Mouse (Mus musculus): Measurements from ENCODE around the gene Adamts10. TPM values are rescaled to one million over a fixed set of nuclear protein-coding genes. Genes with fewer than 3 reads are reported as not detected.

The Adamts10 gene
- polyA plus RNA-seq, 2 experiments: 3.6 to 8.6 TPM

- Histone ChIP-seq H3K27ac (no peak overlapping the region), H3K36me3 (replicated peaks; ENCODE audit: control insufficient read depth, insufficient read depth, low read depth) (no peaks in the 10 kb centered on the region), H3K27me3 (ENCODE audit: control insufficient read depth, insufficient read depth, low read length) (no peaks in the 10 kb centered on the region), H3K9me3 (ENCODE audit: control insufficient read depth, low read length) (no peaks in the 10 kb centered on the region), H3K4me2 (ENCODE audit: low read depth) (no peak overlapping the region), H3K4me1 (replicated peaks; ENCODE audit: control insufficient read depth in 2 of 2, insufficient read depth in 2 of 2, low read length in 1 of 2) (no peaks in the 10 kb centered on the region), H3K9ac (replicated peaks) (no peak overlapping the region), H3K4me3 (ENCODE audit: insufficient read depth in 1 of 2, low read depth in 2 of 2, low read length in 2 of 2) (no peak overlapping the region)
- TF ChIP-seq CTCF (IDR thresholded peaks at IDR 0.05; ENCODE audit: low read depth) (no peak), EP300 (IDR thresholded peaks at IDR 0.05; ENCODE audit: low read depth) (no peak)
- DNase-seq (ENCODE audit: low read depth in 3 of 3, low spot score in 3 of 3) (no peak), ATAC-seq (ENCODE audit: insufficient read depth) (no peak)
- WGBS (ENCODE audit: insufficient replicate concordance): 26% methylated on average over 2 of the region's 2 CpGs
These were observed 11.3 kb upstream of the Adamts10 start for GRCm38 (mm10) chr17:33512441-33513415.

- DNase-seq (ENCODE audit: low read depth in 3 of 3, low spot score in 3 of 3): no peak
- no peak overlapping the region for H3K4me2 ChIP-seq (ENCODE audit: low read depth)
- no peaks in the 10 kb centered on the region for H3K36me3 ChIP-seq (replicated peaks; ENCODE audit: control insufficient read depth, insufficient read depth, low read depth)
- H3K9ac ChIP-seq (replicated peaks): no peak overlapping the region
- H3K27ac ChIP-seq: no peak overlapping the region
- no peaks in the 10 kb centered on the region for H3K27me3 ChIP-seq (ENCODE audit: control insufficient read depth, insufficient read depth, low read length)
- no peaks in the 10 kb centered on the region for H3K9me3 ChIP-seq (ENCODE audit: control insufficient read depth, low read length)
- H3K4me1 ChIP-seq (replicated peaks; ENCODE audit: control insufficient read depth in 2 of 2, insufficient read depth in 2 of 2, low read length in 1 of 2): no peaks in the 10 kb centered on the region
- TF ChIP-seq EP300 (IDR thresholded peaks at IDR 0.05; ENCODE audit: low read depth): no peak
- peak; percentile 58 for TF ChIP-seq CTCF (IDR thresholded peaks at IDR 0.05; ENCODE audit: low read depth)
- 67% methylated on average over 5 of the region's 5 CpGs for WGBS (ENCODE audit: insufficient replicate concordance)
- H3K4me3 ChIP-seq (ENCODE audit: insufficient read depth in 1 of 2, low read depth in 2 of 2, low read length in 2 of 2): no peak overlapping the region
- ATAC-seq (ENCODE audit: insufficient read depth): no peak
These were observed 10.1 kb upstream of the Adamts10 start for GRCm38 (mm10) chr17:33513874-33514273.

- TF ChIP-seq EP300 (IDR thresholded peaks at IDR 0.05; ENCODE audit: low read depth) (no peak), CTCF (IDR thresholded peaks at IDR 0.05; ENCODE audit: low read depth) (no peak)
- H3K27me3 ChIP-seq (ENCODE audit: control insufficient read depth, insufficient read depth, low read length): no peaks in the 10 kb centered on the region
- no peaks in the 10 kb centered on the region for H3K36me3 ChIP-seq (replicated peaks; ENCODE audit: control insufficient read depth, insufficient read depth, low read depth)
- WGBS (ENCODE audit: insufficient replicate concordance): 10% methylated on average over 1 of the region's 1 CpGs
- no peak overlapping the region for H3K9ac ChIP-seq (replicated peaks)
- no peak overlapping the region for H3K4me3 ChIP-seq (ENCODE audit: insufficient read depth in 1 of 2, low read depth in 2 of 2, low read length in 2 of 2)
- DNase-seq (ENCODE audit: low read depth in 3 of 3, low spot score in 3 of 3) (no peak), ATAC-seq (ENCODE audit: insufficient read depth) (no peak)
- peaks cover 0 to 5% of the 10 kb centered on the region in 2 experiments; a peak in 2 of 4 replicates for H3K4me1 ChIP-seq (replicated peaks; ENCODE audit: control insufficient read depth in 2 of 2, insufficient read depth in 2 of 2, low read length in 1 of 2)
- no peaks in the 10 kb centered on the region for H3K9me3 ChIP-seq (ENCODE audit: control insufficient read depth, low read length)
- no peak overlapping the region for H3K27ac ChIP-seq
- no peak overlapping the region for H3K4me2 ChIP-seq (ENCODE audit: low read depth)
These were observed 3.6 kb upstream of the Adamts10 start for GRCm38 (mm10) chr17:33520366-33520765.

- TF ChIP-seq EP300 (IDR thresholded peaks at IDR 0.05; ENCODE audit: low read depth) (no peak), CTCF (IDR thresholded peaks at IDR 0.05; ENCODE audit: low read depth) (no peak)
- Histone ChIP-seq H3K4me3 (ENCODE audit: insufficient read depth in 1 of 2, low read depth in 2 of 2, low read length in 2 of 2) (peak overlapping the region; percentile 27 to 57; a peak in 3 of 4 replicates), H3K9ac (replicated peaks) (no peak overlapping the region; the same call in 1 of the 2 replicates), H3K36me3 (replicated peaks; ENCODE audit: control insufficient read depth, insufficient read depth, low read depth) (no peaks in the 10 kb centered on the region), H3K27me3 (ENCODE audit: control insufficient read depth, insufficient read depth, low read length) (no peaks in the 10 kb centered on the region), H3K9me3 (ENCODE audit: control insufficient read depth, low read length) (no peaks in the 10 kb centered on the region), H3K4me1 (replicated peaks; ENCODE audit: control insufficient read depth in 2 of 2, insufficient read depth in 2 of 2, low read length in 1 of 2) (peaks cover 0 to 5% of the 10 kb centered on the region in 2 experiments; a peak in 2 of 4 replicates), H3K4me2 (ENCODE audit: low read depth) (peak overlapping the region; percentile 72), H3K27ac (no peak overlapping the region)
- 10% methylated on average over 12 of the region's 13 CpGs for WGBS (ENCODE audit: insufficient replicate concordance)
- ATAC-seq (ENCODE audit: insufficient read depth): peak; percentile 26; the same call in 1 of the 2 replicates
- no peak for DNase-seq (ENCODE audit: low read depth in 3 of 3, low spot score in 3 of 3)
These were observed 530 bp upstream of the Adamts10 start for GRCm38 (mm10) chr17:33523431-33523917.

GRCm38 (mm10) chr17:33524806-33525373 is 886 bp downstream of the Adamts10 start:
- no peaks in the 10 kb centered on the region for H3K27me3 ChIP-seq (ENCODE audit: control insufficient read depth, insufficient read depth, low read length)
- peak overlapping the region; percentile 57 to 69 for H3K4me3 ChIP-seq (ENCODE audit: insufficient read depth in 1 of 2, low read depth in 2 of 2, low read length in 2 of 2)
- H3K9me3 ChIP-seq (ENCODE audit: control insufficient read depth, low read length): no peaks in the 10 kb centered on the region
- peaks cover 0 to 5% of the 10 kb centered on the region in 2 experiments; a peak in 2 of 4 replicates for H3K4me1 ChIP-seq (replicated peaks; ENCODE audit: control insufficient read depth in 2 of 2, insufficient read depth in 2 of 2, low read length in 1 of 2)
- peak overlapping the region; percentile 72 for H3K4me2 ChIP-seq (ENCODE audit: low read depth)
- DNase-seq (ENCODE audit: low read depth in 3 of 3, low spot score in 3 of 3) (no peak), ATAC-seq (ENCODE audit: insufficient read depth) (no peak)
- TF ChIP-seq CTCF (IDR thresholded peaks at IDR 0.05; ENCODE audit: low read depth): no peak
- TF ChIP-seq EP300 (IDR thresholded peaks at IDR 0.05; ENCODE audit: low read depth): no peak
- 32% methylated on average over 2 of the region's 2 CpGs for WGBS (ENCODE audit: insufficient replicate concordance)
- no peaks in the 10 kb centered on the region for H3K36me3 ChIP-seq (replicated peaks; ENCODE audit: control insufficient read depth, insufficient read depth, low read depth)
- no peak overlapping the region for H3K9ac ChIP-seq (replicated peaks)
- no peak overlapping the region for H3K27ac ChIP-seq
